Mouse (Mus musculus) E14TG2a.4 (cell line): ENCODE data around the gene Mgat4e.
A peak's percentile ranks its signal among the peaks of the same experiment; 100 is the strongest.

Source experiments
- H3K27me3 ChIP-seq: 2 replicates; pipeline ENCODE4 v1.6.1; 2014; ENCODE audit warnings: low read length, control low read depth; ENCODE audit not compliant: insufficient read depth
- H3K36me3 ChIP-seq: 2 replicates; pipeline ENCODE4 v1.6.1; 2014; ENCODE audit warnings: low read length, control low read depth; ENCODE audit not compliant: insufficient read depth
- H3K4me1 ChIP-seq: replicated peaks from 2 replicates; pipeline ENCODE4 v1.6.1; 2014; ENCODE audit warnings: low read depth, low read length, control low read depth
- H3K4me3 ChIP-seq: replicated peaks from 2 replicates; pipeline ENCODE4 v1.5.1; 2014; ENCODE audit warnings: mild to moderate bottlenecking, low read length
- H3K9me3 ChIP-seq: 2 replicates; pipeline ENCODE4 v1.6.1; 2014; ENCODE audit warnings: low read length, control low read depth
- CTCF ChIP-seq: conservative IDR thresholded peaks from 2 replicates; pipeline ENCODE4 v1.5.1; 2014; ENCODE audit warnings: low read length
- NANOG ChIP-seq: IDR thresholded peaks from 2 replicates; pipeline ENCODE4 v1.6.1; 2014; ENCODE audit warnings: borderline replicate concordance, low read length, mixed read lengths
- POU5F1 ChIP-seq: IDR thresholded peaks from 2 replicates; pipeline ENCODE4 v1.6.1; 2014; ENCODE audit warnings: low read length, borderline replicate concordance

Gene Mgat4e

DNA sequence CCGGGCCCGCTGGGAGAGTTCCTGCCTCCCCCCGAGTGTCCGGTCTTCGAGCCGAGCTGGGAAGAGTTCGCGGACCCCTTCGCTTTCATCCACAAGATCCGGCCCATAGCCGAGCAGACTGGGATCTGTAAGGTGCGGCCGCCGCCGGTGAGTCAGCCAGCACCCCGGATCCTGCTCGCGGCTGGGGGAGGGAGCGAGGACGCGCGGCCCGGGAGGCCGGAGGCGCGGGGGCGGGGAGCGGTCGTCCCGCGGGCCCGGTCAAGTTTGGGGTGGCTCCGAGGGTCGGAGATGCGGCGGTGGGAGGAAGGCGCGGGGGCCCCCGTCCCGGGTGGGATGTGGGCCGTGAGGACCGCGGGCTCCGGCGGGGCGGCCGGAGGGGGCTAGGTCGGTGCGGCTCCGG lies 10.9 kb upstream of the Mgat4e start:
- H3K4me3 ChIP-seq: peak overlapping the region; percentile 99
- peaks cover 65% of the 10 kb centered on the region for H3K4me1 ChIP-seq
- H3K27me3 ChIP-seq: no peaks in the 10 kb centered on the region
- no peaks in the 10 kb centered on the region for H3K9me3 ChIP-seq
- TF ChIP-seq CTCF: no peak
- TF ChIP-seq NANOG: no peak
- TF ChIP-seq POU5F1: no peak
- H3K36me3 ChIP-seq: peaks cover 4% of the 10 kb centered on the region; the same call in 1 of the 2 replicates

- Histone ChIP-seq H3K4me3 (peak within 1 kb of the TSS; percentile 99), H3K9me3 (no peaks in the 10 kb centered on the region), H3K4me1 (peaks cover 65% of the 10 kb centered on the region), H3K27me3 (no peaks in the 10 kb centered on the region), H3K36me3 (peaks cover 4% of the 10 kb centered on the region; the same call in 1 of the 2 replicates)
- TF ChIP-seq CTCF (no peak), POU5F1 (no peak), NANOG (no peak)
These were observed 10.5 kb upstream of the Mgat4e start, which contains the start of gene Kdm5b for GRCm38 (mm10) chr1:134559976-134560375. Gene Kdm5b (plus strand): TSS chr1:134560171.

GRCm38 (mm10) chr1:134559226-134559625 lies 9.7 kb upstream of the Mgat4e start:
- TF ChIP-seq NANOG (no peak), CTCF (no peak), POU5F1 (no peak)

GRCm38 (mm10) chr1:134558511-134558910 lies 9.0 kb upstream of the Mgat4e start:
- no peaks in the 10 kb centered on the region for H3K9me3 ChIP-seq
- peaks cover under 1% of the 10 kb centered on the region; the same call in 1 of the 2 replicates for H3K36me3 ChIP-seq
- TF ChIP-seq NANOG: no peak
- TF ChIP-seq CTCF: no peak
- no peak for TF ChIP-seq POU5F1
- peaks cover 65% of the 10 kb centered on the region for H3K4me1 ChIP-seq
- H3K4me3 ChIP-seq: no peak overlapping the region
- H3K27me3 ChIP-seq: no peaks in the 10 kb centered on the region

More at GRCm38 (mm10) chr1:134559226-134559625, 9.7 kb upstream of the Mgat4e start:
- no peaks in the 10 kb centered on the region for H3K9me3 ChIP-seq
- no peaks in the 10 kb centered on the region for H3K27me3 ChIP-seq
- H3K4me1 ChIP-seq: peaks cover 65% of the 10 kb centered on the region
- H3K4me3 ChIP-seq: peak overlapping the region; percentile 99; the same call in 1 of the 2 replicates
- H3K36me3 ChIP-seq: peaks cover 4% of the 10 kb centered on the region; the same call in 1 of the 2 replicates

- Histone ChIP-seq H3K4me3 (peak overlapping the region; percentile 84), H3K9me3 (no peaks in the 10 kb centered on the region), H3K27me3 (no peaks in the 10 kb centered on the region), H3K4me1 (peaks cover 66% of the 10 kb centered on the region), H3K36me3 (no peaks in the 10 kb centered on the region; the same call in 1 of the 2 replicates)
- no peak for TF ChIP-seq POU5F1
- TF ChIP-seq NANOG: no peak
- TF ChIP-seq CTCF: no peak
These were observed 7.3 kb upstream of the Mgat4e start for GRCm38 (mm10) chr1:134556671-134557218.

DNA sequence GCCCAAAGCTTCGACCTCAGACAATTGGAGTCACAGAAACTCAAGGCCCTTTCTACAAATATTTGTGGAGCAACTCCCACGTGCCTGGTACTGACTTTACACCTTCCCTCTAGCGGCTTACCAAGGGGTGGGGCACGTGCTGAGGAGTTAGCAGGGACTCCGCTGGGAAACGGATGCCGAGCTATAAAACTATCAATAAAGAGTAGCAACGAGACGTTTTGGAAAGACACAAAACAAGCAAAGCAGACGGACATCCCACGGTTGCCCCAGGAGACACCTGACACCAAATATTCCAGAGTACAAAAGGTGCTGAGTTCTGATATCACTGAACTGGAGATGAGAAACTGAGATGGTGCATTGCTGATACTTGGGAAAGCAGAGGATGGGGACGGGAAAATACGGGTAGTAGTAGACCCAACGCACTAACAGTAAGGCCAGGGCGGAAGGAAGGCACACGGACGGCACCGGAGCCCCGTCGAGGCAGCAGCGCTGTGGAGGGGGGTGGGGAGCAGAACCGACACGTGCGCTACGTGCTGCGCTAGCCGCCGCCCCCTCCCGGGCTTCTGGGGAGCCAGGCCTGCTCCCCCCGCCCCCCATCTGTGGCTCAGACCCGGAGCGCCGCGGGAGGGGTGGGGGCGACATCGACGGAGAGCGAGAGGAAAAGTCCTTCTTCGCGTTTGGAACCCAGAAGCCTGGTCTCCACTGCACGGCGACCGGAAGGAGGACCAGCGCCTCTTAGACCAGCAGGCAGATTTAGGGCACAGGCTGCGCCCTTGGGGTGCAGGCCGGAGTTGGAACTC lies 6.6 kb upstream of the Mgat4e start:
- Histone ChIP-seq H3K9me3 (no peaks in the 10 kb centered on the region), H3K4me3 (peak overlapping the region; percentile 84), H3K4me1 (peaks cover 70% of the 10 kb centered on the region), H3K27me3 (no peaks in the 10 kb centered on the region), H3K36me3 (no peaks in the 10 kb centered on the region)
- no peak for TF ChIP-seq POU5F1
- no peak for TF ChIP-seq NANOG
- TF ChIP-seq CTCF: no peak

DNA sequence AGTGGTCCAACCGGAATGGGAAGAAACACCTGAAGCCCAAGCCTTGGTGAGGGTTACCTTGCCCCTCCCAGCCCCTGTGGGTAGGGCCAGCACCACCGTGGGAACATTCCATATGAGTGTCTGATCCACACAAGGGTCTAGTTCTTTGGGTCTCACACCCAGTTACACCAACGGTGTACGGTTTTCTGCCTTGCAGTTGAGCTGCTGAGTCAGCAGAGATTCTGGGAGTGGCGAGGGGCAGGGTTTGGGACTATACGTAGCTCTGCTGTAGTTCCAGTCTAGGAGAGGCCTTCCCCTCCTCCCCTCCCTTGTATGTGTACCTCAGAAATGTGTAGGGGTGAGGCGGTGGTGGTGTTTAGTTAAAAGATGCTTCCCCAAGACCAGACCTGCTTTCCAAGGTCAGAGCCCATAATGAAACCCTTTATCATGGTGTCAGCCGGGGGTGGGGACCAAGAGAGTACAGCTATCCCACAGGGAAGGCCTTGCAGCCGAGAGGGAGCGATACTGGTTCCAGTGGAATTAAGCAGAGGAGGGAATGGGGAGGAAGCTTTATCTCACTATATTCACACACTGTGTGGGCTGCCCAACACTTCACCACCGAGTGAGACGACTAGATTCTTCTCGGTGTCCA lies 5.9 kb upstream of the Mgat4e start:
- no peaks in the 10 kb centered on the region for H3K36me3 ChIP-seq
- H3K9me3 ChIP-seq: no peaks in the 10 kb centered on the region
- H3K27me3 ChIP-seq: no peaks in the 10 kb centered on the region
- no peak for TF ChIP-seq NANOG
- TF ChIP-seq POU5F1: no peak
- no peak for TF ChIP-seq CTCF
- H3K4me1 ChIP-seq: peaks cover 77% of the 10 kb centered on the region
- H3K4me3 ChIP-seq: peak overlapping the region; percentile 84

DNA sequence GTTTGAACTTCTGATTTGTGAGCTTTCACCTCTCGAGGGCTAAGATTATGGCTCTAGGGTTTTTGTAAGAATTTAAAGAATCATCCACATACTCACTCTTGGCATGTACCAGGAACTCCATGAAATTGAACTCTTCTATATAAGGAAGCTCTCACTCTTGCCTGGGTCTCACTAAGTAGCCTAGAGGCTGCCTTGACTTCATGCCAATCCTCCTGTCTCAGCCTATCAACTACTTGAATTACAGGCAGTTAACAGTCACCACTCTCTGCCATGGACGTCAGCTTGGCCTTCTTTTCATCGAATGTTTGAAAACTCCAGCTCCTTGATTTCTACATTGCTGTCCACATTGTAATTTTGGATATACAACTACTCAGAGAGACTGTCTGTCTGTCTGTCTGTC lies 2.9 kb upstream of the Mgat4e start:
- Histone ChIP-seq H3K9me3 (no peaks in the 10 kb centered on the region), H3K27me3 (no peaks in the 10 kb centered on the region), H3K4me3 (no peak overlapping the region), H3K36me3 (no peaks in the 10 kb centered on the region), H3K4me1 (peaks cover 83% of the 10 kb centered on the region)
- TF ChIP-seq POU5F1 (no peak), NANOG (no peak), CTCF (no peak)
